Mouse (Mus musculus) embryo, embryonic 10 days (tissue): Measurements from ENCODE around the gene Speer4c.
A peak's percentile ranks its signal among the peaks of the same experiment; 100 is the strongest.
"Not testable (repeated sequence)": the region's sequence is repeated elsewhere in the genome, so short reads cannot be mapped to it uniquely, and the experiment has no call there.

Source experiments
- DNase-seq: peaks from one replicate; pipeline ENCODE4 v3.0.0-alpha.2; 2015; ENCODE audit warnings: low spot score

The Speer4c gene

DNA sequence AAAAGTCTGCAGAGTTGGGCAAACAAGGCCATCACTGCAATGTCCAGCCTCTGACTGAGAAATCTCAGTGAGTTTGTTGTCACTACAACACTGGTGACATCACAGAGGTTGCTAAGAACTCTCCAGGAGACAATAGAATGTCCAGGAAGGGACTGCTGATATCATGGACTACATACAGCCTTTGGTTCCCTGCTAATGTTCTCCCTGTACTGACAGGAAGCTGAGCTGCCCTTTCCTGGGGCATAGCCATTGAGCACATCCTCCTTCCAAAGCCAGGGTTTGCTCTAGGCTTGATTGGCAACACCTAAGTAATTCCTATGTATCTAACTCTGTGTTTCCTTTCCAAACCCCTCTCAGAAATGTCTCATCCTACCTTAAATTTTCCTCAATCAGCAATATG lies at the start of gene Speer4c:
Speer4c (minus strand) TSS at position 101 of the 400 bp plus-strand sequence.
- not testable (repeated sequence) for DNase-seq

DNA sequence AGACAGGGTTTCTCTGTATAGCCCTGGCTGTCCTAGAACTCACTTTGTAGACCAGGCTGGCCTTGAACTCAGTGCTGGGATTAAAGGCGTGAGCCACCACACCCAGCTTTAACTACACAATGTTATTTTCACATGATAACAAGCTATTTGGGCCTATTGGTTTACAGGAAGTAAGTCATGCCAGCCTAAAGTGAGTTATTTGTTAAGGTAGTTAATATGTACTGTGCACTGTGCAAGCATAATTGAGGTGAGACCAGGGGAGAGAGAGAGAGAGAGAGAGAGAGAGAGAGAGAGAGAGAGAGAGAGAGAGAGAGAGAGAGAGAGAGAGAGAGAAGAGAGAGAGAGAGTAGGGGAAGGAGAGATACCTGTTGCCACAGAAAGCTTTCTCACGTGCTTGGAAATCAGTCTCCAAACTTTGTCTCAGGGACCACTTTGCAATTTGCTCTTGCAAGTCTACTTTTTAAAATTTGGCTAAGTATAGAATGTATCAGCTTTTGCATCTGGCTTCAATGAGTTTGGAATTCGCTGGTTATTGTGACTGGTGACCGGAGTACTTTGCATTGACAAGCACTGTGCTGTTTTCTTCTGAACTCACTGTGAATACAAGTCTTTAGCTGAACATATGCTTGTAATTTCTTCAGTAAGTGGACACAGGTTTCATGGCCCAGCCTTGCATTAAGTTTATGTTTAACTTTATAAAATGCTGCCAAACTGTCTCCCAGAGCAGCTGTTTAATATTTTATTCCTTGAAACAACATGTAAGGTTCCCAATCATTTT lies 33.6 kb upstream of the Speer4c start:
- DNase-seq = peak; percentile 28

DNA sequence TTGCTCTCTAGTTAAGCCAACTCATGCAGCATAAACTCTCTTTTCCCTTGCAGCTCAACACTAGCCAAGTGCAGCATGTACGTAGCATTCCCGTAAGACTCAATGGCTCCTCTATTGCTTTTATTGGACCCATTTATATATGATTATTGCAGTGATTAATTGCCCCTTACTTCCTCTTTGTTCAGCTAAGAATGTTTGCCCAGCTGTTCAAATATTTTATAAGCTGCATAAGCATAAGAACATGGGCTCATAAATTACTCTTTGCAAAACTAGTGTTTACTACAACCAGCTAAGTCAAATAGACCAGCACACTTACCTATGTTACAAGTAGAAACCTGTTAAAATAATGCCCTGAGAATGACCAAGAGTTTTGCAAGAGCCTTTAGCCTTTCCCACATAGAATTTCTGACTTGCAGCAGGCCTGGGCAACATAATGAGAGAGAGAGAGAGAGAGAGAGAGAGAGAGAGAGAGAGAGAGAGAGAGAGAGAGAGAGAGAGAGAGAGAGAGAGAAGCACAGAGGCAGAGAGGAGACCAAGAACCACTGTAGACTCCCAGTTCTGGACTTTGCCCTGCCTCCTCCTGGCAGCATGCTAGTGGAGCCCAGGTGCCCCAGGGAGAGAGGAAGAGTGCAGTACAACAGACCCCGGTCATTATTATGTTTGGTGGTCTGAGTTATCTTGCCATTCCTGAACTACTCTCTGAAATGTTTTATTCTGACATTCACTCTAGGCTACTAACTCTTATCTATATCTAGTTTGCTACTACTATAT lies 20.2 kb upstream of the Speer4c start:
- DNase-seq = no peak

DNA sequence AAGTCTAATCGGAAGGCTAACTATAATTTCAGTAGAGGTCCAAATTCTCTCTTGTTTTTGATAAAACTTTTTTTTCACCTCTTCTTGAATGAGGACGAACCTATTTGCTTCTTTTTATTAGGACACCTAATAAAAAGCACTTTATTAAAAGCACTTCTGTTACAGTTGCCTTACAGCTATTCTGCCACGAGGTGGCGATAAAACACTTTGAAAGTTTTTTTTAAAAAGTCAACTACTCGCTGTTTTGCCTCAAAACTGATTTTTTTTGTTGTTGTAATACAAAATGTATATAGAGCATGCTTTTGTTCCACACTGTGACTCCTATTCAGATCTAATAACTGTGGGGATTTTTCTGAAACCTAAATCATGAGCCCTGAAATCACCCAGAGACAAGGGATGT lies 11.2 kb downstream of the Speer4c start:
- DNase-seq = not testable (repeated sequence)

DNA sequence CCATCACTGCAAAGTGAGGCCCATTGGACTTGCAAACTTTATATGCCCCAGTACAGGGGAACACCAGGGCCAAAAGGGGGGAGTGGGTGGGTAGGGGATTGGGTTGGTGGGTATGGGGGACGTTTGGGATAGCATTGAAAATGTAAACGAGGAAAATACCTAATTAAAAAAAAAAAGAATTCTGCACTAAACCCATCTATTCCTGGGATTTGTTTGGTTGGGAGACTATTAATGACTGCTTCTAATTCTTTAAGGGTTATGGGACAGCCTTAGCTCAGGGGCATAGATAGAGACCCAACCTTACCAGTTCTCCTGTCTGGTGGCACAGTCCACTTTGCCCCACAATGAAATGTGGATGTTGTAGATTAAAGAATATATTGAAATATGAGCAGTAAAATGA lies 16.4 kb downstream of the Speer4c start:
- not testable (repeated sequence) for DNase-seq

DNA sequence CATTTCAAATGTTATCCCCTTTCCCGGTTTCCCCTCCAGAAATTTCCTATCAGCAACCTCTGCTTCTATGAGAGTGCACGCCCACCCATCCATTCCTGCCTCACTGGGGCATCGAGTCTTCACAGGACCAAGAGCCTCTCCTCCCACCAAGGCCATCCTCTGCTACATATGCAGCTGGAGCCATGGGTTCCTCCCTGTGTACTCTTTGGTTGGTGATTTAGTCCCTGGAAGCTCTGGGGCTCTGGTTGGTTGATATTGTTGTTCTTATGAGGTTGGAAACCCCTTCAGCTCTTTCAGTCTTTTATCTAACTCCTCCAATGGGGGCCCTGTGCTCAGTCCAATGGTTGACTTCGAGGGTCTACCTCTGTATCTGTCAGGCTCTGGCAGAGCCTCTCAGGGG lies 22.2 kb downstream of the Speer4c start:
- DNase-seq = not testable (repeated sequence)

DNA sequence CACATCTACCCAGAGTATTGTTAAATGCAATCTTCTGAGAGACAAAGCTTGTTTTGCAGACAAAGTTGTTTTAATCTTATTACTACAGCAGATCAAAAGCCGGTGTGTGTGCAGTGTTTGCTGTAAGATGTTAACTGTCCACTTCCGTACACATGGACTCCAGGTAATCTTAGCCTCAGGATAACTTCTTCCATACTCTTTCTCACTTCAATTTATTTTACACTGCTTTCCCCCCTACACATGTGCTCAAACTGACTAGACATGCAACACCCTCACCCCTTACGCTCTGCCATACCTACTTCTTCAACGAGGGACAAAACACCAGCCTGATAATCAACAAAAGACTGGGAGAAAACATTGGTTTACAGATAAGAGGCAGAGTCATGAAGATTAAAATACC lies 23.2 kb downstream of the Speer4c start:
- not testable (repeated sequence) for DNase-seq

DNA sequence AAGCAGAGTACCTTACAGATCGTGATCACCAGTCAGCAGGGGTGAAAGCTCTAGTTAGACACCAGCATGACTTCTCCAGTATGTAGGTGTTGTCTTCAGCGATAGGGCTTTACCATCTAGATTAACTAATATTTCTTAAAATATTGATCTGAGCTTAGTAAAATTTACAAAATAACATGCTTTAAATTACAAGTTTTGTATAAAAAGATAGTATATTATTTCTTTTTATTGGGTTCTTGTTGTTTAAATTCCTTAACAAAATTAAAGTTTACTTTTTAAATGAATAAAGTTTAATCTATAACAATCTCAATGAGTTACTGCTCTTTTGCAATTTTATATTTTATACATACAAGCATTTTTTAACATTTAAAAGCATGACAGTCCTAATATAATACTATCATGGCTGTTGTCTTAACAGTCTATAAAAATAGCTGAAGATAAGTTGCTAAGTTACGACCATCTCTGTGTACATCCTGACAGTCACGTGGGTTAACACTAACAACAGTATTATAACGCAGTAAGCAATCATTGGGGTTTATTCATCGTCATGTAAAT lies 24.3 kb downstream of the Speer4c start:
- not testable (repeated sequence) for DNase-seq

DNA sequence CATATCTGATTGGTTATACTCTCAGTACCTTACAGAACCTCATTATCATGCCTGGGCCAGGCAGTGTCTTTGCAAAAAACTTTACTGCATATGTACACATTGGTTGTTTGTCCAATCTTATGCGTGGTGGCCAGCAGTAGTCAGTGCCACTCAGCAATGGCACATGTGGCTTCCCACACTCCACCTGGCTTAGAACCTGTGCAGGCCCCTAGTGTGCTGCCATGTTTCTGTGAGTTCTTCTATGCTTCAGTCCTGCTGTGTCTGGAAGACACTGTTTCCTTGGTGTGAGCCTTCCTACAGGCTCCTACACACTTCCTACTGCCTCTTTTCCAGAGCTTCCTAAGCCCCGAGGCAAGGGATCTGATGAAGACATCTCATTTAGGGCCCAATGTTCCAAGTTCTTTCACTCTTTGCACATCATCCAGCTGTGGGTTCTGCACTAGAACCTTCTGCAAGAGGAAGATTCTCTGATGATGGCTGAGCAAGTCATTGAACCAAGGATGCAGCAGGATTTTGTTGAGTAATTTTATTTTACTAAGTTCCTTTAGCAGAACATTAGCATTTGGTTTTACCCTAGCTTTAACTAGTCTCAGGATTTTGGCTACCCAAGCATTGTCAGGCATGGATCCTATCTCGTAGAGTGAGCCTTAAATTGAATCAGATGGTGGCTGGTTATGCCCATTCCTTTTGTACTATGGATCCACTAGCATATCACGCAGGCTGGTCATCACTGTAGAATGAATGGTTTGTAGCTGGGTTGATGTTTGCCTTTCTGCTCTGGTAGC lies 25.0 kb downstream of the Speer4c start:
- not testable (repeated sequence) for DNase-seq

DNA sequence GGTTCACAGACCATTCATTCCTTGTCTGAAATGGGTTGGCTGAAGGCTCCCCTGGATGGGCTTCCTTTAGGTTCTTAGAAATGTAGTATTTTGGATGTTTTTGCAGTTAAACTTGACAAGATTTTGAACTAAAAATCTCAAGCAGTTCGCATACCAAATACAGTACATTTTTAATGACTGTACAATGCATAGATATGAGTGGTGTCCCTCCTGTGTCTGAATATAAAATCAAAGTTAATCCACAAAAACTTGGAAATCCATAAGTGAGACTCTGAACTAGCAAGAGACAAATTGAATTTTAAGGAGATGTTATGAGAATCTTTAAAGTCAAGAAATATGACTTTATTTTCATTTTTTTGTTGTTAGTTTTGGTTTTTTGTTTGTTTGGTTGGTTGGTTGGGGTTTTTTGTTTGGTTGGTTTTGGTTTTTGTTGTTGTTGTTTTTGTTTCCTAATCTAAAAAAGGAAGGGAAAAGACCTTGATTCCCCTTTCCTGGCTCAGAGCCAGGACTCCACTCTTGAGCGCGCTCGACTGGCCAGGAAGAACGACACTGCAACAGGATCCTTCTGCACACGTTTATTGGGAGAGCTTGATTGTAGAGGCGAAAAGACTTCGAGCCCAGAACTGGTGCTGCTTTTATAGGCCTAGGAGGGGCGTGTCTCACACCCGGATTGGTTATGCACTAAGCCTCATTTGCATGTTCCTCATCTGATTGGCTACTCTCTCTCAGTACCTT lies 32.6 kb downstream of the Speer4c start:
- DNase-seq = not testable (repeated sequence)

DNA sequence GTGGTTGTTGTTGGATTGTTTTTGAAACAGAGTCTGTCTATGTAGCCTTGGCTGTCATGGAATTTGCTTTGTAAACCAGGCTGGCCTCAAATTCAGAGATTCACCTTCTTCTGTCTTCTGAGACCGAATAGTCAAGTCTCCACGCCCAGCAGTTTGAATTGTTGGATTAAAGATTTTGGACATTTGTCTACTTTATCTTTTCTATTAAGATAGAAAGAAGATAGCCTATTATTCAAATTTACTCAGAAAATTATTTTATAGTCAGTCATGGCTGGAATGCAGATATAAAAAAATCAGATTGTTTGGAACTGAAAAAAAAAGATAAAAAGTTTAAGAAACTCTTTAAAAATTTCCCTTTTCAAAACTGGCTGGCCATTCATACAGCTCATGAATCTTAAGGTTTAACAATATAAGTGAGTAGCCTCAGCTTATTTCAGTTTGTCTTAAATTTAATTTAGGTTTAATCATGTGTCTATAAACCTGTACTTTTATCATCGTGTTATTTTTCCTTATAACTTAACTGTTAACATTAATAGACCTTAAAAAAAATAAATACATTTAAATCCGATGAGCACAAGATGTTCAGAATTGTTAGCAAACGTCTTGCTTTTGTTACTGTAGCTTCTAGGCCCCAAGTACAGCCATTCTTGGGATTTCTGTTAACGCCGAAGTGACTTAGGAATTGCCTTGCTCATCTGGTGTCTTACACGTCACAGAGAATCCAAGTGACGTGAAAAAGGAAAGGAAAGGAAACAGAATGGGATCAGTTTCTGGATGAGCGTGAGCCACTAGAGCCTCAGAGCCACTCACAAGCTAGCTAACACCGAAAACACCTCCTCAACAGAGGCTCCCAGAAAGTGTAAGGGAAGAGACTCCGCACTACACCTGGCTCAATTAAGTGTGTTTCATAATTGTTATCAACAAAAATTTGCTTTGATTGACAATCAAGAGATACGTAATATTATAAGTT lies 33.8 kb downstream of the Speer4c start:
- DNase-seq = peak; percentile 8

DNA sequence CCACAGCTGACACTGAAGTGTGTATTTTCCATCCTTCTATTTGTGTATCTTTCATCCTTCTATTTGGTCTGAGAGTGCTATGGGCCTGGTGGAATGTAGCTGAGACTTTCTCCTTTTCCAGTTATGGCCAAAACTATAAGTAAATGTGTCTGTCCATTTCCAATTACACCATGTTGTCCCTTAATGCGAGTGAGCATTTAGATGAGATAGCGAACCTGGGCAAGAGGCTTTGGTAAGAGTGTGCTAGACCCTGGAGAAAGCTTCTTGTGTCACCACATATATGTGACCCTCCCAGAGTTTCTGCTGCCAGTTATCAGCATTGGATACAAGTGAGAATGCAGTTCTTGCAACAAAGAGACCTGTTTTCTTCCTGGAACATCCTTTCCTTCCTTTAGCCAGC lies 35.2 kb downstream of the Speer4c start:
- DNase-seq = peak; percentile 14

DNA sequence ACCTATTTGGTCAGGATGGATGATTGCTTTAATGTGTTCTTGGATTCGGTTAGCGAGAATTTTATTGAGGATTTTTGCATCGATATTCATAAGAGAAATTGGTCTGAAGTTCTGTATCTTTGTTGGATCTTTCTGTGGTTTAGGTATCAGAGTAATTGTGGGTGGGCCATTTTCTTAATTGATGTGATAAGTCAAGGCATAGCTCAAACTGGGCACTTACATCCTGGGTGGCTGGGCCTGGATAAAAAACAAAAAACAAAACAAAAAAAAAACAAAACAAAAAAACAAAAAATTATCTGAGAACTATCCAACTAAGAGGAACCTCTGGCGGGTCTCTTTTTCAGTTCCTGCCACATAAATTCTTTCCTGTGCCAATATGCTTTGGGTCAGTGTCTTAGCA lies 36.3 kb downstream of the Speer4c start:
- DNase-seq = not testable (repeated sequence)

DNA sequence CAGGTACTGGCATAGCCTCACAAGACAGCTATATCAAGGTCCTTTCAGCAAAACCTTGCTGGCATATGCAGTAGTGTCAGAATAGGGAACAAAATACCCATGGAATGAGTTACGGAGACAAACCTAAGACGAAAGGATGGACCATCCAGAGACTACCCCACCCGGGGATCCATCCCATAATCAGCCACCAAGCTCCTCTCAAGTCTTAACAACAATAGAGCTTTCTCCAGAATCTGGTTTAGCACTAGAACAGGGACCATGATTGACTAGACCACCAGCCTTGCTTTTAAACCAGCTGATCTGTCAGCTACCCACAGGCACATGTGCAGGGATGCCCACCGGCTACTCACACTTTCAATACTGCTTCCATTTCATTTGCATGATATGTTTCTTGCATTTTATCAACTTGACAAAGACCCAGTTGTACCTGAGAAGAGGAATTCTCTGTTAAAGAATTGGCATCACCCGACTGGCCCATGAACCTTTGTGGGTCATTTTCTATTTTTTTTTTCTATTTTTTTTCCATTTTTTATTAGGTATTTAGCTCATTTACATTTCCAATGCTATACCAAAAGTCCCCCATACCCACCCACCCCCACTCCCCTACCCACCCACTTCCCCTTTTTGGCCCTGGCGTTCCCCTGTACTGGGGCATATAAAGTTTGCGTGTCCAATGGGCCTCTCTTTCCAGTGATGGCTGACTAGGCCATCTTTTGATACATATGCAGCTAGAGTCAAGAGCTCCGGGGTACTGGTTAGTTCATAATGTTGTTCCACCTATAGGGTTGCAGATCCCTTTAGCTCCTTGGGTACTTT lies 39.4 kb downstream of the Speer4c start:
- peak; percentile 2 for DNase-seq

DNA sequence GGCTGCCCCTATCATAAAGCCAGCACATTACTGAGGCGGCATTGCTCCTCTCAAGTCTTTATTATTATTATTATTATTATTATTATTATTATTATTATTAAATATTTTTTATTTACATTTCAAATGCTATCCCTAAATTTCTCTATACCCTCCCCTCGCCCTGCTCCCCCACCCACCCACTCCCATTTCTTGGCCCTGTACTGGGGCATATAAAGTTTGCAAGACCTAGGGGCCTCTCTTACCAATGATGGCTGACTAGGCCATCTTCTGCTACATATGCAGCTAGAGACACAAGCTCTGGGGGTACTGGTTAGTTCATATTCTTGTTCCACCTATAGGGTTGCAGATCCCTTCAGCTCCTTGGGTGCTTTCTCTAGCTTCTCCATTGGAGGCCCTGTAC lies 40.1 kb downstream of the Speer4c start:
- not testable (repeated sequence) for DNase-seq

DNA sequence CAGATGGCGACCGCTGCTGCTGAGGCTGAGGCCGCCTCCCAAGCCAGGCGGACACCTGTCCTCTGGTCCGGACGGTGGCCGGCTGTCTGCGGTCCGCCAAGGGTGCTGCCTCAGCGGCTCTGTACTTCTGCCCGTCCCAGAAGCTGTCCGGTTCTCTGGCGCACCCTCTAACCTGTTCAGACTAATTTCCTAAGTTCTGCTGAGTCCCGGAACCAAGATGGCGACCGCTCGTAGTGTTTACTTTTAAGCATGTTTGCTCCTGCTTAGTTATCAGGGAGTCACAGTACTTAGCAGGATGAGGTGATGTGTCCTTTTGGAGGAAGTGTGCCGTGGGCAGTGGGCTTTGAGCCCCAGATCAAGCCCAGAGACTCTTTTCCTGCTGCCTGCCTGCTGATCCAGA lies 43.3 kb downstream of the Speer4c start:
- peak; percentile 3 for DNase-seq

DNA sequence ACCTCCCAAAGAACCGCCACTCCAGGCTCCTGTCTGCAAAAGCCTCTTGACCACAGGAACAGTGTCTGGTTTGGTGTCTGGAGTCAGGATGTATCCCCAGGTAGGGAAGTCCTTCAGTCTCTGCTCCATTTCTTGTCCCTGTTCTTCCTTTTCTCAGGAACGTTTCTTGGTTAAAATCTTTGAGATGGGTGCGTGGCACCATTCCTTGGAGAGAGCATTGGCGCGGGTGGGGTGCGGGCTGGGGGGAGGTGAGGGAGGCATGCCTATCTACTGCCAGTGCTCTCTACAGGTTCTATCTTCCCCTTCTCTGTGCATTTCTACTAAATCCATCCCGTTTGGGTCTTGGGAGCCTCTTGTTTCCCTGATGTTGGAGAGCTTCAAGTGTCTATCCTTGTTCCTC lies 50.2 kb downstream of the Speer4c start:
- DNase-seq = not testable (repeated sequence)
